In genomic region chr7:73584009-73584995, GRCm38 (mm10) we compare ENCODE assay signal across 8 mouse cellular contexts. TPM values are rescaled to one million over a fixed set of nuclear protein-coding genes. Genes with fewer than 3 reads are reported as not detected.
A peak's percentile ranks its signal among the peaks of the same experiment; 100 is the strongest.
DNase-seq lines count a peak whose midpoint lies in the region; ATAC-seq lines count a peak whose summit lies in the region.

No protein-coding gene starts in this region.

- H3K36me3 ChIP-seq in heart, embryonic 14.5 days (ENCODE audit: control insufficient read depth, insufficient read depth, low read length) = no peaks in the 10 kb centered on the region

- H3K4me3 ChIP-seq in heart, embryonic 14.5 days (ENCODE audit: control insufficient read depth in 1 of 2, insufficient read depth in 1 of 2, low read depth in 1 of 2, low read length in 2 of 2) = 0 out of 4 replicates have a peak overlapping the region, but pooled peaks have one; percentile 5 to 9

- peak; percentile 54 for ATAC-seq in heart, embryonic 14.5 days (ENCODE audit: insufficient number of reproducible peaks, insufficient read depth, low FRiP score, low read depth)

- H3K27ac ChIP-seq in heart, embryonic 14.5 days (replicated peaks in 1 of 2; ENCODE audit: control insufficient read depth in 1 of 2, insufficient read depth in 1 of 2, low read depth in 2 of 2, low read length in 2 of 2) = peak overlapping the region; percentile 94 to 98

- H3K9me3 ChIP-seq in heart, embryonic 14.5 days (ENCODE audit: control insufficient read depth, low read length) = no peaks in the 10 kb centered on the region

- H3K4me2 ChIP-seq in heart, embryonic 14.5 days (ENCODE audit: low read length) = peak overlapping the region; percentile 53

- WGBS in heart, embryonic 14.5 days = 12% methylated on average over 13 of the region's 13 CpGs

- peaks cover 38 to 45% of the 10 kb centered on the region in 2 experiments for H3K4me1 ChIP-seq in heart, embryonic 14.5 days (ENCODE audit: control insufficient read depth in 2 of 2, insufficient read depth in 2 of 2, low read length in 2 of 2)

- no peaks in the 10 kb centered on the region for H3K27me3 ChIP-seq in heart, embryonic 14.5 days (ENCODE audit: control insufficient read depth, insufficient read depth, low read length)

- peak overlapping the region; percentile 19 for H3K9ac ChIP-seq in heart, embryonic 14.5 days (ENCODE audit: low read length)

- peak; percentile 39 for DNase-seq in adrenal gland, adult 2 months
- DNase-seq in adrenal gland, adult 8-10 months = no peak
- DNase-seq in urinary bladder, adult 2 months (ENCODE audit: low spot score) = peak; percentile 36
- no peak for DNase-seq in urinary bladder, postnatal 4 days (ENCODE audit: low spot score in 2 of 2)
- DNase-seq in kidney, postnatal 10 days = peak; percentile 86
- peak; percentile 72 for DNase-seq in lung, postnatal 25 days (ENCODE audit: low spot score)
- peak; percentile 50 for DNase-seq in right cerebral cortex, postnatal 25 days

RNA-seq across cellular contexts. Expression of gene Chd2, which starts 42.7 kb away (rescaled TPM):
- 10 to 100 TPM; 28.3 to 45.9 TPM for total RNA-seq in adrenal gland, adult 2 months (2021)
- polyA plus RNA-seq in adrenal gland, adult 2 months (2012; rRNA removed) = 11.1 and 12.9 TPM in 2 replicates
- total RNA-seq in adrenal gland, adult 8-10 months (2022) = 10 to 100 TPM; 38.6 to 65.5 (median 49.7) TPM
- polyA plus RNA-seq in urinary bladder, adult 2 months (2012; rRNA removed) = 25.6 and 27.3 TPM in 2 replicates
- polyA plus RNA-seq in heart, embryonic 14.5 days (2014; fragmentation: Nextera tagmentation; extraction: Ambion mirVana) = 46.9 and 53.0 TPM in 2 replicates

Comparison
In these comparisons a context has a peak if more than half of its experiments do, and no peak if none do; other contexts are left out.
1. DNase-seq: peak in adrenal gland, adult 2 months (single experiment), urinary bladder, adult 2 months (single experiment), kidney, postnatal 10 days (single experiment), lung, postnatal 25 days (single experiment) and right cerebral cortex, postnatal 25 days (single experiment); none in adrenal gland, adult 8-10 months (single experiment) and urinary bladder, postnatal 4 days (0 of 2).